Mouse (Mus musculus): ENCODE measurements around the gene Gzmc. TPM values are rescaled to one million over a fixed set of nuclear protein-coding genes. Genes with fewer than 3 reads are reported as not detected.

Gene Gzmc
- polyA plus RNA-seq, 1 experiment from 2014 or later: 0.32 TPM

DNA sequence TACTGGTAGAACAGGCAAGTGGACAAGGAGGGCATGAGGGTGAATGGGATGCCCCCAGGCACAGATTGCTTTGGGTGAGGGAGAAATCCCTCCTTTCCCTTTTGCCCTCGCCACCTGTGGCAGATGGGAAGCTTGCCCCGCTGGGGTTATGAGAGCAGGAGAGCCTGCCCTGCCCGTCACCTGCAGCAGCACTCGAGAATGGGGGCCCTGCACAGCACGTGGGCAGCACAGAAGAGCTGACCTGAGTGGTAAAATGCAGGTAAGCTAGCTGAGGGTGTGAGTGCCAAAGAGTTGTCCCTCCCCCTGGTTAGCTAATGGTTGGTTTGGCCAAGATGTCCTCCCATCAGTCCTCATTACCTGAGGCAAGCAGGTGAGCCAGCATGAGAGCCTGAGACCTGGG lies 47.9 kb downstream of the Gzmc start:
- Histone ChIP-seq H3K27ac (no peak overlapping the region), H3K27me3 (no peaks in the 10 kb centered on the region), H3K4me2 (no peak overlapping the region), H3K4me3 (no peak overlapping the region), H3K9me3 (no peaks in the 10 kb centered on the region), H3K9ac (no peak overlapping the region), H3K4me1 (no peaks in the 10 kb centered on the region), H3K36me3 (no peaks in the 10 kb centered on the region)
- ATAC-seq (ENCODE audit: insufficient number of reproducible peaks, insufficient read depth, low FRiP score, low TSS enrichment, low read depth): no peak
- 67% methylated on average over 5 of the region's 5 CpGs for WGBS

Other genes starting within 250 kb of the Gzmc start
- not detected in 2 replicates for gene Mcpt1, start 216.7 kb downstream of the Gzmc start, polyA plus RNA-seq (2015; fragmentation: Nextera tagmentation; extraction: Ambion mirVana)
- gene Mcpt9, start 204.2 kb downstream of the Gzmc start, polyA plus RNA-seq (2015; fragmentation: Nextera tagmentation; extraction: Ambion mirVana): not detected in 2 replicates
- gene Mcpt2, start 192.6 kb downstream of the Gzmc start, polyA plus RNA-seq (2015; fragmentation: Nextera tagmentation; extraction: Ambion mirVana): 0.39 and 0.41 TPM in 2 replicates
- 1.1 TPM in 1 of 2 replicates, not detected in the other for gene Mcpt4, start 172.3 kb downstream of the Gzmc start, polyA plus RNA-seq (2015; fragmentation: Nextera tagmentation; extraction: Ambion mirVana)
- gene Mcpt8, start 149.4 kb downstream of the Gzmc start, polyA plus RNA-seq (2015; fragmentation: Nextera tagmentation; extraction: Ambion mirVana): 0.44 and 0.48 TPM in 2 replicates
- gene Ctsg, start 132.1 kb downstream of the Gzmc start, polyA plus RNA-seq (2015; fragmentation: Nextera tagmentation; extraction: Ambion mirVana): 0.36 TPM in 1 of 2 replicates, not detected in the other
- not detected in 2 replicates for gene Gzme, start 114.0 kb downstream of the Gzmc start, polyA plus RNA-seq (2015; fragmentation: Nextera tagmentation; extraction: Ambion mirVana)
- not detected in 2 replicates for gene Gzmd, start 102.0 kb downstream of the Gzmc start, polyA plus RNA-seq (2015; fragmentation: Nextera tagmentation; extraction: Ambion mirVana)
- not detected in 2 replicates for gene Gzmg, start 75.1 kb downstream of the Gzmc start, polyA plus RNA-seq (2015; fragmentation: Nextera tagmentation; extraction: Ambion mirVana)
- not detected in 2 replicates for gene Gzmn, start 60.1 kb downstream of the Gzmc start, polyA plus RNA-seq (2015; fragmentation: Nextera tagmentation; extraction: Ambion mirVana)
- gene Gzmf, start 23.2 kb downstream of the Gzmc start, polyA plus RNA-seq (2015; fragmentation: Nextera tagmentation; extraction: Ambion mirVana): not detected in 2 replicates
- 0.54 and 0.90 TPM in 2 replicates for gene Gzmb, start 27.6 kb upstream of the Gzmc start, polyA plus RNA-seq (2015; fragmentation: Nextera tagmentation; extraction: Ambion mirVana)
- gene Atp12a, start 130.4 kb upstream of the Gzmc start, polyA plus RNA-seq (2015; fragmentation: Nextera tagmentation; extraction: Ambion mirVana): 0.11 and 0.15 TPM in 2 replicates
- 2.0 and 2.2 TPM in 2 replicates for gene Rnf17, start 167.9 kb upstream of the Gzmc start, polyA plus RNA-seq (2015; fragmentation: Nextera tagmentation; extraction: Ambion mirVana)

All from embryonic facial prominence, embryonic 13.5 days (tissue).